Mouse (Mus musculus) frontal cortex, postnatal 10 days (tissue): Measurements from ENCODE around the gene Krt84.
A peak's percentile ranks its signal among the peaks of the same experiment; 100 is the strongest.
"Not testable (repeated sequence)": the region's sequence is repeated elsewhere in the genome, so short reads cannot be mapped to it uniquely, and the experiment has no call there.

ENCODE experiments used
- DNase-seq, 2 experiments: peaks; one replicate each; pipeline ENCODE4 v3.0.0; 2022; ENCODE audit warnings: low spot score in 2 of 2, mixed read lengths in 1 of 2

Krt84 gene

GRCm38 (mm10) chr15:101532720-101533119, at the start of gene Krt84:
Gene Krt84, minus strand, starts transcription at chr15:101532820.
- DNase-seq = no peak

GRCm38 (mm10) chr15:101581701-101582100, 49.1 kb upstream of the Krt84 start:
- DNase-seq = no peak

- no peak for DNase-seq
Measured at GRCm38 (mm10) chr15:101575506-101575905, 42.9 kb upstream of the Krt84 start.

GRCm38 (mm10) chr15:101573796-101574345, 41.3 kb upstream of the Krt84 start, which contains the start of gene Krt75:
Gene Krt75, minus strand, starts transcription at chr15:101573904.
- no peak for DNase-seq

- no peak for DNase-seq
Measured at GRCm38 (mm10) chr15:101567780-101568179, 35.2 kb upstream of the Krt84 start.

- DNase-seq = no peak
Measured at GRCm38 (mm10) chr15:101562850-101563249, 30.2 kb upstream of the Krt84 start, which contains the start of gene Krt90. Gene Krt90, minus strand, starts transcription at chr15:101562950.

- no peak for DNase-seq
Measured at GRCm38 (mm10) chr15:101558034-101558646, 25.5 kb upstream of the Krt84 start.

- peak; percentile 19 to 22 for DNase-seq
Measured at GRCm38 (mm10) chr15:101553169-101553568, 20.5 kb upstream of the Krt84 start.

- no peak for DNase-seq
Measured at GRCm38 (mm10) chr15:101552188-101552587, 19.6 kb upstream of the Krt84 start.

- DNase-seq = no peak
Measured at GRCm38 (mm10) chr15:101550567-101550966, 17.9 kb upstream of the Krt84 start, which contains the start of gene Krt82. Gene Krt82, minus strand, starts transcription at chr15:101550667.

GRCm38 (mm10) chr15:101544478-101544877, 11.9 kb upstream of the Krt84 start:
- no peak for DNase-seq

- DNase-seq = no peak
Measured at GRCm38 (mm10) chr15:101542543-101542942, 9.9 kb upstream of the Krt84 start.

- DNase-seq = no peak
Measured at GRCm38 (mm10) chr15:101538580-101538900, 5.9 kb upstream of the Krt84 start.

GRCm38 (mm10) chr15:101537864-101538579, 5.4 kb upstream of the Krt84 start:
- no peak for DNase-seq

GRCm38 (mm10) chr15:101536054-101536850, 3.6 kb upstream of the Krt84 start:
- no peak for DNase-seq

GRCm38 (mm10) chr15:101522556-101523232, 9.9 kb downstream of the Krt84 start:
- DNase-seq = no peak

- DNase-seq = peak; percentile 39 to 75
Measured at GRCm38 (mm10) chr15:101519792-101520191, 12.8 kb downstream of the Krt84 start.

GRCm38 (mm10) chr15:101517161-101517560, 15.5 kb downstream of the Krt84 start, which contains the start of gene Gm49425:
Gene Gm49425, minus strand, starts transcription at chr15:101517261.
- DNase-seq = not testable (repeated sequence)

GRCm38 (mm10) chr15:101508247-101508646, 24.4 kb downstream of the Krt84 start:
- DNase-seq = no peak

GRCm38 (mm10) chr15:101506896-101507758, 25.5 kb downstream of the Krt84 start:
- no peak for DNase-seq
